Mouse (Mus musculus) G1E (cell line): ENCODE results near the gene Dtx3. TPM values are rescaled to one million over a fixed set of nuclear protein-coding genes. Genes with fewer than 3 reads are reported as not detected.

Source experiments
- ATAC-seq: 2 replicates; pipeline ENCODE4 v1.8.0; 2016; ENCODE audit warnings: mild to moderate bottlenecking; ENCODE audit not compliant: insufficient number of reproducible peaks, poor library complexity, low FRiP score, severe bottlenecking; ENCODE audit errors: extremely low read depth
- DNase-seq: peaks from one replicate; pipeline ENCODE4 v3.0.0; 2012; ENCODE audit warnings: low spot score
- H3K27me3 ChIP-seq: 2 replicates; pipeline ENCODE4 v1.6.1; 2012; ENCODE audit warnings: mild to moderate bottlenecking, low read length, inconsistent platforms; ENCODE audit not compliant: insufficient read depth
- H3K36me3 ChIP-seq: replicated peaks from 2 replicates; pipeline ENCODE3; 2012; ENCODE audit warnings: mild to moderate bottlenecking, inconsistent platforms
- H3K4me1 ChIP-seq: 2 replicates; pipeline ENCODE4 v1.6.1; 2012; ENCODE audit warnings: low read depth, low read length, inconsistent platforms, mixed read lengths; ENCODE audit not compliant: insufficient read depth
- H3K4me3 ChIP-seq: 2 replicates; pipeline ENCODE4 v1.5.1; 2012; ENCODE audit warnings: low read depth, mild to moderate bottlenecking, inconsistent platforms, low read length, moderate library complexity, mixed read lengths
- H3K9me3 ChIP-seq: replicated peaks from 2 replicates; pipeline ENCODE4 v1.6.1; 2012; ENCODE audit warnings: inconsistent platforms
- CTCF ChIP-seq: IDR thresholded peaks from 2 replicates; pipeline ENCODE4 v1.5.1; 2012; ENCODE audit warnings: low read depth, low read length, inconsistent platforms, mixed read lengths
- GATA1 ChIP-seq: IDR thresholded peaks from 2 replicates; pipeline ENCODE4 v1.6.1; 2012; ENCODE audit warnings: borderline replicate concordance, low read length, inconsistent platforms, mixed read lengths
- GATA2 ChIP-seq: IDR thresholded peaks from 2 replicates; pipeline ENCODE4 v1.6.1; 2012; ENCODE audit warnings: low read depth, low read length, inconsistent platforms, borderline replicate concordance
- POLR2AphosphoS5 ChIP-seq: IDR thresholded peaks from 2 replicates; pipeline ENCODE4 v1.6.1; 2012; ENCODE audit warnings: low read depth, low read length, inconsistent platforms; ENCODE audit not compliant: insufficient replicate concordance
- TAL1 ChIP-seq: conservative IDR thresholded peaks from 2 replicates; pipeline ENCODE4 v1.6.1; 2012; ENCODE audit warnings: low read depth, low read length, inconsistent platforms, mixed read lengths
- polyA plus RNA-seq: library from polyadenylated mRNA; stranded (reverse); fragments of >175 nt; gene quantifications from 2 replicates; pipeline ENCODE4 v1.2.3, GENCODE M21; 2012
- total RNA-seq, 2 experiments: library from RNA; stranded (forward) in 1 of 2; stranded (reverse) in 1 of 2; fragments of 200-1000 nt in 1 of 2; fragments of >200 nt in 1 of 2; fragmentation: Nextera tagmentation in 1 of 2; gene quantifications; 2 replicates each; pipeline ENCODE4 v1.2.3; 2014 to 2017

Dtx3 gene
- total and polyA plus RNA-seq, 3 experiments, result 95.8 to 360 (median 213) TPM

DNA sequence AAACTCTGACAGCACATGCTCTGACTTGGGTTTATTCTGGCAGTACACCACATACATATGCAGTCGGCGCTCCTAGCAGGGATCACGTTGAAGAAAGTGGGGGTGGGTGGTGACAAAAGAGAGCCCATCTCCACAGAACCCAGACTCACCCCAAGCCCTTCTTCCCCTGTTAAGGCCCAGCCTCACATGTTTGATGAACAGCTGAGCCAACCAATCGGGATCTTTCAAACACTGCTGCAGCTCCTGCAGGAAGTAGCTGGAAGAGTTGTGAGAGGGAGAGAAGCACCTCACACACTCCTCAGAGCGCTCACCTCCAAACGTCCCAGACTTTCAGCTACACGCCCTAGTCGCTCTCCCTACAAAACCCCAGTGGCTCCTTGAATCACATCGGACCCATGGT lies 10.4 kb downstream of the Dtx3 start:
- ATAC-seq (no peak), DNase-seq (no peak)
- Histone ChIP-seq H3K9me3 (peaks cover 6% of the 10 kb centered on the region), H3K36me3 (peaks cover 64% of the 10 kb centered on the region), H3K4me3 (no peak overlapping the region; the same call in 1 of the 2 replicates), H3K4me1 (peaks cover 87% of the 10 kb centered on the region), H3K27me3 (no peaks in the 10 kb centered on the region)
- no peak for TF ChIP-seq CTCF
- no peak for TF ChIP-seq TAL1
- TF ChIP-seq GATA2, result no peak
- TF ChIP-seq GATA1, result no peak
- TF ChIP-seq POLR2AphosphoS5, result no peak

DNA sequence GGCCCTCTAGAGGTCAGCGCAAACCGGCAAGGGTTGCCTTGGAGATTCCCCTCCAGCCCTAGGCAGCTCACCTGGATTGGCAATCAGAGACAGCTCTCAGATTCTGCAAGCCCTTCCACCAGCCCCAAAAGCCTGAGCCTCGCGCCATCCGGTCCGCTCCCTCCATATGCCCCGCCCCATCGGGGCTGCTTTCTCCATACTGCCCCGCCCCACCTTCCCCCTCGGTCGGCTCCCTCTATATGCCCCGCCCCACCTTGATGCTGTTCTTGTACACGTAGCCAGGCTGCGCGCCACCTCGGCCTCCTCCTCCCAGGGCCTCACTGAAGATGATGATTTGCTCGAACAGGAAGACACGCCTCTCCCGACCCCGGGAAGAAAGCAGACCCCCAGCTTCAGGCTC lies 11.8 kb downstream of the Dtx3 start:
- no peak for ATAC-seq
- Histone ChIP-seq H3K4me1 (peaks cover 87% of the 10 kb centered on the region), H3K4me3 (no peak overlapping the region; the same call in 1 of the 2 replicates), H3K36me3 (peaks cover 64% of the 10 kb centered on the region), H3K9me3 (peaks cover 7% of the 10 kb centered on the region), H3K27me3 (peaks cover 2% of the 10 kb centered on the region; the same call in 1 of the 2 replicates)
- no peak for DNase-seq
- TF ChIP-seq CTCF (no peak), POLR2AphosphoS5 (no peak), TAL1 (no peak), GATA1 (no peak), GATA2 (no peak)

DNA sequence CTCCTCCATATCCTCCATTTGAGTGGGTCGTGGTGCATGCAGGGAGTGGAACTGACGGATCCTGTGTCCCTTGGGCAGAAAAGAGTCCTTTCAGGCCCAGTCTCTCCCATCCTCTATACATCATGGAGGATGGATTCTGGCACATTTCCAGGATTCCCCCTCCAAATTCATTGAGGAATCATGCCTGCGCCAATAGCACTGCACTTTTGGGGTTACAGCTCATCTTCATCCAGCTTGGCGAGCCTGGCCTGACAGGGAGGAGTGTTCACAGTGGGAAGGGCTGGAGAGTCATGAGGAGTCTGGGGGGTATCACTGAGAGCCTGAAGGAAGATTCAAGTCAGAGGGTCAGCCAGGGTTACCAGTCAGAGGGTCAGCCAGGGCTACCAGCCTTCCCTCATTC lies 12.9 kb downstream of the Dtx3 start:
- no peak for TF ChIP-seq GATA1
- TF ChIP-seq GATA2, result no peak
- no peak for TF ChIP-seq CTCF
- TF ChIP-seq POLR2AphosphoS5, result no peak
- TF ChIP-seq TAL1, result no peak
- H3K9me3 ChIP-seq, result peaks cover 13% of the 10 kb centered on the region
- no peak overlapping the region for H3K4me3 ChIP-seq
- peaks cover 93% of the 10 kb centered on the region for H3K4me1 ChIP-seq
- no peak for ATAC-seq
- H3K36me3 ChIP-seq, result peaks cover 64% of the 10 kb centered on the region
- no peak for DNase-seq
- H3K27me3 ChIP-seq, result peaks cover 11% of the 10 kb centered on the region; the same call in 1 of the 2 replicates

DNA sequence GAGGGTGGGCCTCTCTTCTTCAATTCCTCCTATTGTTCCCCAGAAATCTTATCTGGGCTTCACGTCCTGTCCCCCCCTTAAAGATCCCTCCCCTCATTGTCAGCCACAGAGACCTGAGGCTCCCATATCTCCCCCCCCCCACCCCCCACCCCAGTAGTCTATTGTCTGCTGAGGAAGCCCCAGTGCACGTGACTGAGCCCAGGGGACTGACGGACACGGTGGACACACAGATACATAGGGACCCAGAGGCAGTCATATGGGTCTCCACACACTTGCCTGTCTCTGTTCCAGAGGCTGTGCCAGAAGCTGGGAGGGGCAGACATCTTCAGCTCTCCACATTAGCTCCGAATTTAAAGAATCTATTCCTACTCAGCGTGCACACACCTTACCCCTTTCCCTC lies 14.0 kb downstream of the Dtx3 start:
- Histone ChIP-seq H3K9me3 (peaks cover 8% of the 10 kb centered on the region), H3K4me3 (no peak overlapping the region), H3K4me1 (peaks cover 93% of the 10 kb centered on the region), H3K36me3 (peaks cover 53% of the 10 kb centered on the region), H3K27me3 (peaks cover 11% of the 10 kb centered on the region; the same call in 1 of the 2 replicates)
- DNase-seq (no peak), ATAC-seq (no peak)
- TF ChIP-seq POLR2AphosphoS5, result no peak
- TF ChIP-seq GATA2, result no peak
- TF ChIP-seq GATA1, result no peak
- no peak for TF ChIP-seq CTCF
- TF ChIP-seq TAL1, result no peak

DNA sequence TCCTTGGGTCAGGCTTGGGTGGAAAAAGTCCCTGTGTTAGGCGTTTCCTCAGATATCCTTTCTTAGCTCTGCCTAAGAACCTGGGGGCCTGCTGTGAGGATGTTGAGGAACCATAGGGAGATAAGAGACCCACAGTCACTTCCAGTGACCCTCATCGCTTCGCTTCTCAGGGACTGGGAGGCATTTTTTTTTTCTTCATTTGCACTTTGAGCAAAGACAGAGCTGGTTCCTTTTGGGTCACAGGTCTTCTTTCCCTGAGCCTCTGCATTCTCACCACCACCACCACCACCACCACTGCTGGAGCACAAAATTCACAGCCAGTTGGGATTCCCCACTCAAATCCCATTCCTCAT lies 14.9 kb downstream of the Dtx3 start:
- peaks cover 11% of the 10 kb centered on the region; the same call in 1 of the 2 replicates for H3K27me3 ChIP-seq

DNA sequence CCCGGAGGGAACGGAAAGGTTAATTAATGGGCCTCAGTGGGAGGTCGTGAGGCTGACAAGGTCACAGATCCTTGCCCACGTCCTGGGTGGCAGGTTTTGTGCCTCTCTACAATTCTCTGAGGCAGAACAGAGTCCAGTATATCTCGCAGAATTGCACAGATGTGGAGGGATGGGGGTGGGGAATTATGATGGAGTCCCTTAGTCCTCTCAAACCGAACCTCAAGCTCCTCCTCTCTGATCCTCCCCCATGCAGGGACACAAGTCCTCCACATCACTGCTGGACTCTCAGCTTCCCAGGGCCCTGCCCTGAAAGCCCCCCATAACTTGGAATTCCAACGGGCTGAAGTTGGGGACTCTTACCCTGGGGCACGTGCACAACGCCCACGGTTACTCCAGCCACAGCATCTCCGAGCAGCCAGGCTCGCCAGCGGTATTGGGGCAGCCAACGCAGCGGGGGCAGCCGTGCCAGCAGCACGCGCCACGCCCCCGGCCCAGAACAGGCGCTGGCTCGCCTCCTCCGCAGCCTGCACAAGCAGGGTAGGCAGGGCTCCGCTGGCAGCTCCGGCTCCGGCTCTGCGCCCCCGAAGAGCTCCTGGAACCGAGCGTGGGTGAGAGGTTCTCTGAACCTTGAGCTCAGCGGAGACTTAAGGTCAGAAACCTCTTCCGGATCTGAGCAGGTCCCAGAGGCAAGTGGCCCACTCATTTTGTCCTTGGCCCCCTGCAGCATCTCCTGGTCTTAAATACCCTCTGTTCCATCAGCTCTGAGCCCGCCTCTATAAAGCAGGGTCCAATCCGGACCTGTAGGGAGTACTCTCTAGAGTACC lies 15.4 kb downstream of the Dtx3 start, which contains the start of gene Slc26a10:
Gene Slc26a10, minus strand, starts transcription at position 775 of the 824 bp plus-strand sequence.
- peaks cover 39% of the 10 kb centered on the region for H3K36me3 ChIP-seq
- no peak for ATAC-seq
- TF ChIP-seq GATA1 (no peak), TAL1 (no peak)
- H3K9me3 ChIP-seq, result peaks cover 7% of the 10 kb centered on the region
- peak within 1 kb of the TSS; percentile 68; the same call in 1 of the 2 replicates for H3K4me3 ChIP-seq
- DNase-seq, result no peak
- H3K27me3 ChIP-seq, result peaks cover 11% of the 10 kb centered on the region; the same call in 1 of the 2 replicates
- H3K4me1 ChIP-seq, result peaks cover 91% of the 10 kb centered on the region

More for the DNA sequence above, 14.9 kb downstream of the Dtx3 start:
- peaks cover 7% of the 10 kb centered on the region for H3K9me3 ChIP-seq
- ATAC-seq (no peak), DNase-seq (no peak)
- TF ChIP-seq POLR2AphosphoS5 (no peak), GATA1 (no peak), TAL1 (no peak), GATA2 (no peak), CTCF (no peak)
- peaks cover 45% of the 10 kb centered on the region for H3K36me3 ChIP-seq
- no peak overlapping the region; the same call in 1 of the 2 replicates for H3K4me3 ChIP-seq
- peaks cover 94% of the 10 kb centered on the region for H3K4me1 ChIP-seq
